22 mouse cellular contexts compared by ENCODE assay signal in genomic region chr17:46091899-46092298, GRCm38 (mm10). TPM values are rescaled to one million over a fixed set of nuclear protein-coding genes. Genes with fewer than 3 reads are reported as not detected.
DNase-seq lines count a peak whose midpoint lies in the region; ATAC-seq and TF ChIP-seq lines count a peak whose summit lies in the region.
"Had no signal": no experiment of that assay in that cellular context is flagged by ENCODE, and none has a peak within 500 bp of the region (broad histone marks: within the 10 kb centered on the region; RNA-seq: fewer than 3 reads in every experiment).

No protein-coding gene starts in this region.

- intact Hi-C loops in gastrocnemius, adult 2 months (cut with DNase I), result no loop called here

- WGBS in limb, embryonic 10.5 days, result 83% methylated on average over 14 of the region's 14 CpGs
- WGBS in intestine, embryonic 16.5 days, result 67% methylated on average over 14 of the region's 14 CpGs

- H3K9me3 ChIP-seq in limb, embryonic 10.5 days (replicated peaks), result no peaks in the 10 kb centered on the region
- H3K9me3 ChIP-seq in intestine, embryonic 16.5 days (ENCODE audit: control insufficient read depth, low read length), result no peaks in the 10 kb centered on the region
- H3K9me3 ChIP-seq: embryonic facial prominence, embryonic 15.5 days; forebrain, embryonic 10.5 days; heart, embryonic 13.5 days; hindbrain, embryonic 12.5 days had no signal

- DNase-seq in R1 (ENCODE audit: low read depth, low spot score), result peak; percentile 19
- DNase-seq in limb, embryonic 10.5 days (ENCODE audit: low spot score), result no peak
- DNase-seq in thymus, postnatal 0 days (ENCODE audit: low spot score), result peak; percentile 61
- peak; percentile 60 for DNase-seq in thymus, postnatal 4 days
- no peak for DNase-seq in cerebellum, postnatal 36 days
- no peak for DNase-seq in gastrocnemius, adult 2 months
- DNase-seq: adrenal gland, adult 8-10 months; adrenal gland, postnatal 36 days; cerebellum, adult 11 months; cerebellum, adult 9-11 months; embryo, embryonic 11 days; gastrocnemius, postnatal 36 days; heart, adult 11 months; heart, postnatal 36 days had no signal

- ATAC-seq in intestine, embryonic 16.5 days, result no peak
- ATAC-seq: forebrain, embryonic 14.5 days had no signal

- no peaks in the 10 kb centered on the region for H3K36me3 ChIP-seq in limb, embryonic 10.5 days
- H3K36me3 ChIP-seq in intestine, embryonic 16.5 days (ENCODE audit: control insufficient read depth, insufficient read depth, low read length), result no peaks in the 10 kb centered on the region
- H3K36me3 ChIP-seq: embryonic facial prominence, embryonic 15.5 days; forebrain, embryonic 10.5 days; heart, embryonic 13.5 days; hindbrain, embryonic 12.5 days had no signal

- no peak overlapping the region for H3K9ac ChIP-seq in intestine, embryonic 16.5 days (ENCODE audit: low read depth, low read length)
- H3K9ac ChIP-seq: embryonic facial prominence, embryonic 15.5 days; heart, embryonic 13.5 days; hindbrain, embryonic 12.5 days had no signal

- peaks cover 29% of the 10 kb centered on the region for H3K4me1 ChIP-seq in limb, embryonic 10.5 days
- H3K4me1 ChIP-seq in intestine, embryonic 16.5 days (ENCODE audit: control insufficient read depth, insufficient read depth, low read length), result no peaks in the 10 kb centered on the region
- H3K4me1 ChIP-seq: hindbrain, embryonic 12.5 days had no signal

- TF ChIP-seq CTCF in gastrocnemius, adult 2 months (IDR thresholded peaks at IDR 0.05), result no peak

- H3K27ac ChIP-seq in limb, embryonic 10.5 days, result peak overlapping the region; percentile 47; the same call in 1 of the 2 replicates
- no peak overlapping the region for H3K27ac ChIP-seq in gastrocnemius, adult 2 months
- no peak overlapping the region for H3K27ac ChIP-seq in intestine, embryonic 16.5 days (ENCODE audit: low read length)
- H3K27ac ChIP-seq: embryonic facial prominence, embryonic 15.5 days; forebrain, embryonic 10.5 days; heart, embryonic 13.5 days; hindbrain, embryonic 12.5 days had no signal

- no peak overlapping the region for H3K4me3 ChIP-seq in limb, embryonic 10.5 days
- H3K4me3 ChIP-seq in gastrocnemius, adult 2 months, result no peak overlapping the region
- H3K4me3 ChIP-seq in intestine, embryonic 16.5 days (ENCODE audit: low read length), result no peak overlapping the region
- H3K4me3 ChIP-seq: embryonic facial prominence, embryonic 15.5 days; erythroblast, embryonic 14.5 days; forebrain, embryonic 10.5 days; heart, embryonic 13.5 days; hindbrain, embryonic 12.5 days had no signal

- no peak overlapping the region for H3K4me2 ChIP-seq in intestine, embryonic 16.5 days (ENCODE audit: low read depth, low read length)
- H3K4me2 ChIP-seq: embryonic facial prominence, embryonic 15.5 days; heart, embryonic 13.5 days; hindbrain, embryonic 12.5 days had no signal

- H3K27me3 ChIP-seq in limb, embryonic 10.5 days (ENCODE audit: low read depth, poor library complexity, severe bottlenecking), result no peaks in the 10 kb centered on the region
- H3K27me3 ChIP-seq in intestine, embryonic 16.5 days (replicated peaks; ENCODE audit: control insufficient read depth, insufficient read depth, low read length), result no peaks in the 10 kb centered on the region
- H3K27me3 ChIP-seq: embryonic facial prominence, embryonic 15.5 days; hindbrain, embryonic 12.5 days had no signal

RNA-seq across cellular contexts. Expression of gene Mrps18a, which starts 18.9 kb away (rescaled TPM):
- polyA plus RNA-seq in limb, embryonic 10.5 days (2016; fragmentation: Nextera tagmentation; extraction: Ambion mirVana), result 184 and 192 TPM in 2 replicates
- polyA plus RNA-seq in thymus, postnatal 0 days (2015; fragmentation: Nextera tagmentation; extraction: Ambion mirVana), result 126 TPM in 2 replicates
- total RNA-seq in gastrocnemius, adult 2 months (2021), result 100 to 1,000 TPM in 1 of 2 experiments, 10 to 100 TPM in 1; 84.2 to 104 TPM
- polyA plus RNA-seq in intestine, embryonic 16.5 days (2015; fragmentation: Nextera tagmentation; extraction: Ambion mirVana), result 159 and 164 TPM in 2 replicates

RNA-seq across cellular contexts. Expression of gene Rsph9, which starts 52.1 kb away (rescaled TPM):
- polyA plus RNA-seq in limb, embryonic 10.5 days (2016; fragmentation: Nextera tagmentation; extraction: Ambion mirVana), result 7.7 and 10.0 TPM in 2 replicates
- 2.0 and 2.7 TPM in 2 replicates for polyA plus RNA-seq in thymus, postnatal 0 days (2015; fragmentation: Nextera tagmentation; extraction: Ambion mirVana)
- total RNA-seq in gastrocnemius, adult 2 months (2021), result under 1 TPM; 0.47 to 0.61 TPM
- polyA plus RNA-seq in intestine, embryonic 16.5 days (2015; fragmentation: Nextera tagmentation; extraction: Ambion mirVana), result 6.4 and 8.8 TPM in 2 replicates
- total RNA-seq: MEL had no signal
- polyA plus RNA-seq: erythroblast, embryonic 14.5 days had no signal

RNA-seq across cellular contexts. Expression of gene Vegfa, which starts 59.7 kb away (rescaled TPM):
- polyA plus RNA-seq in limb, embryonic 10.5 days (2016; fragmentation: Nextera tagmentation; extraction: Ambion mirVana), result 2.0 and 3.1 TPM in 2 replicates
- 1.1 and 1.3 TPM in 2 replicates for polyA plus RNA-seq in thymus, postnatal 0 days (2015; fragmentation: Nextera tagmentation; extraction: Ambion mirVana)
- 100 to 1,000 TPM; 135 to 219 TPM for total RNA-seq in gastrocnemius, adult 2 months (2021)
- polyA plus RNA-seq in intestine, embryonic 16.5 days (2015; fragmentation: Nextera tagmentation; extraction: Ambion mirVana), result 2.7 and 3.3 TPM in 2 replicates

Comparison
In these comparisons a context has a peak if more than half of its experiments do, and no peak if none do; other contexts are left out.
1. DNase-seq: peak in R1 (single experiment), thymus, postnatal 0 days (single experiment) and thymus, postnatal 4 days (single experiment); none in limb, embryonic 10.5 days (single experiment), cerebellum, postnatal 36 days (0 of 2) and gastrocnemius, adult 2 months (single experiment).